Mouse (Mus musculus): Measurements from ENCODE around the gene Kcnma1. TPM values are rescaled to one million over a fixed set of nuclear protein-coding genes. Genes with fewer than 3 reads are reported as not detected.

Gene Kcnma1
- polyA plus RNA-seq, 1 experiment: 75.1 TPM

GRCm38 (mm10) chr14:23583235-23583634 is 431.1 kb downstream of the Kcnma1 start:
- H3K4me3 ChIP-seq (ENCODE audit: insufficient read depth, low read depth, low read length): no peak overlapping the region
- TF ChIP-seq POLR2A (IDR thresholded peaks at IDR 0.05; ENCODE audit: insufficient read depth, low read depth, low read length): no peak
- TF ChIP-seq CTCF (IDR thresholded peaks at IDR 0.05; ENCODE audit: insufficient read depth, low read depth, low read length): no peak
- H3K27ac ChIP-seq (ENCODE audit: insufficient read depth, low read depth, low read length): no peak overlapping the region
- WGBS: 29% methylated on average over 2 of the region's 2 CpGs
- peaks cover 6% of the 10 kb centered on the region for H3K4me1 ChIP-seq (ENCODE audit: control insufficient read depth, insufficient read depth, low read length)

GRCm38 (mm10) chr14:23581282-23581681 is 433.0 kb downstream of the Kcnma1 start:
- Histone ChIP-seq H3K4me1 (ENCODE audit: control insufficient read depth, insufficient read depth, low read length) (peaks cover 2% of the 10 kb centered on the region; the same call in 1 of the 2 replicates), H3K27ac (ENCODE audit: insufficient read depth, low read depth, low read length) (no peak overlapping the region), H3K4me3 (ENCODE audit: insufficient read depth, low read depth, low read length) (no peak overlapping the region)
- WGBS: 66% methylated on average over 3 of the region's 3 CpGs
- no peak for TF ChIP-seq CTCF (IDR thresholded peaks at IDR 0.05; ENCODE audit: insufficient read depth, low read depth, low read length)
- no peak for TF ChIP-seq POLR2A (IDR thresholded peaks at IDR 0.05; ENCODE audit: insufficient read depth, low read depth, low read length)

- 22% methylated on average over 2 of the region's 2 CpGs for WGBS
- H3K27ac ChIP-seq (ENCODE audit: insufficient read depth, low read depth, low read length): no peak overlapping the region
- no peak overlapping the region for H3K4me3 ChIP-seq (ENCODE audit: insufficient read depth, low read depth, low read length)
- no peak for TF ChIP-seq CTCF (IDR thresholded peaks at IDR 0.05; ENCODE audit: insufficient read depth, low read depth, low read length)
- TF ChIP-seq POLR2A (IDR thresholded peaks at IDR 0.05; ENCODE audit: insufficient read depth, low read depth, low read length): no peak
- no peaks in the 10 kb centered on the region for H3K4me1 ChIP-seq (ENCODE audit: control insufficient read depth, insufficient read depth, low read length)
Observed at GRCm38 (mm10) chr14:23575951-23576350, 438.3 kb downstream of the Kcnma1 start.

- Histone ChIP-seq H3K4me1 (ENCODE audit: control insufficient read depth, insufficient read depth, low read length) (no peaks in the 10 kb centered on the region), H3K4me3 (ENCODE audit: insufficient read depth, low read depth, low read length) (no peak overlapping the region), H3K27ac (ENCODE audit: insufficient read depth, low read depth, low read length) (no peak overlapping the region)
- WGBS: 92% methylated on average over 4 of the region's 4 CpGs
- TF ChIP-seq CTCF (IDR thresholded peaks at IDR 0.05; ENCODE audit: insufficient read depth, low read depth, low read length) (no peak), POLR2A (IDR thresholded peaks at IDR 0.05; ENCODE audit: insufficient read depth, low read depth, low read length) (no peak)
Observed at GRCm38 (mm10) chr14:23574136-23574535, 440.2 kb downstream of the Kcnma1 start.

GRCm38 (mm10) chr14:23573385-23573784 is 440.9 kb downstream of the Kcnma1 start:
- WGBS: 35% methylated on average over 3 of the region's 3 CpGs
- Histone ChIP-seq H3K27ac (ENCODE audit: insufficient read depth, low read depth, low read length) (no peak overlapping the region), H3K4me3 (ENCODE audit: insufficient read depth, low read depth, low read length) (no peak overlapping the region), H3K4me1 (ENCODE audit: control insufficient read depth, insufficient read depth, low read length) (no peaks in the 10 kb centered on the region)
- TF ChIP-seq CTCF (IDR thresholded peaks at IDR 0.05; ENCODE audit: insufficient read depth, low read depth, low read length) (no peak), POLR2A (IDR thresholded peaks at IDR 0.05; ENCODE audit: insufficient read depth, low read depth, low read length) (no peak)

- WGBS: 51% methylated on average over 1 of the region's 1 CpGs
- Histone ChIP-seq H3K4me3 (ENCODE audit: insufficient read depth, low read depth, low read length) (no peak overlapping the region), H3K4me1 (ENCODE audit: control insufficient read depth, insufficient read depth, low read length) (no peaks in the 10 kb centered on the region), H3K27ac (ENCODE audit: insufficient read depth, low read depth, low read length) (no peak overlapping the region)
- TF ChIP-seq POLR2A (IDR thresholded peaks at IDR 0.05; ENCODE audit: insufficient read depth, low read depth, low read length) (no peak), CTCF (IDR thresholded peaks at IDR 0.05; ENCODE audit: insufficient read depth, low read depth, low read length) (no peak)
Observed at GRCm38 (mm10) chr14:23572778-23573177, 441.5 kb downstream of the Kcnma1 start.

GRCm38 (mm10) chr14:23570251-23570650 is 444.0 kb downstream of the Kcnma1 start:
- Histone ChIP-seq H3K27ac (ENCODE audit: insufficient read depth, low read depth, low read length) (no peak overlapping the region), H3K4me3 (ENCODE audit: insufficient read depth, low read depth, low read length) (no peak overlapping the region), H3K4me1 (ENCODE audit: control insufficient read depth, insufficient read depth, low read length) (no peaks in the 10 kb centered on the region)
- TF ChIP-seq POLR2A (IDR thresholded peaks at IDR 0.05; ENCODE audit: insufficient read depth, low read depth, low read length) (no peak), CTCF (IDR thresholded peaks at IDR 0.05; ENCODE audit: insufficient read depth, low read depth, low read length) (no peak)
- 92% methylated on average over 1 of the region's 1 CpGs for whole genome bisulfite sequencing

GRCm38 (mm10) chr14:23565931-23566330 is 448.4 kb downstream of the Kcnma1 start:
- WGBS: 67% methylated on average over 3 of the region's 3 CpGs

GRCm38 (mm10) chr14:23564474-23564873 is 449.8 kb downstream of the Kcnma1 start:
- Histone ChIP-seq H3K4me1 (ENCODE audit: control insufficient read depth, insufficient read depth, low read length) (no peaks in the 10 kb centered on the region), H3K4me3 (ENCODE audit: insufficient read depth, low read depth, low read length) (no peak overlapping the region), H3K27ac (ENCODE audit: insufficient read depth, low read depth, low read length) (no peak overlapping the region)
- TF ChIP-seq CTCF (IDR thresholded peaks at IDR 0.05; ENCODE audit: insufficient read depth, low read depth, low read length) (no peak), POLR2A (IDR thresholded peaks at IDR 0.05; ENCODE audit: insufficient read depth, low read depth, low read length) (no peak)
- 34% methylated on average over 7 of the region's 7 CpGs for WGBS

More at GRCm38 (mm10) chr14:23565931-23566330, 448.4 kb downstream of the Kcnma1 start:
- Histone ChIP-seq H3K27ac (ENCODE audit: insufficient read depth, low read depth, low read length) (no peak overlapping the region), H3K4me3 (ENCODE audit: insufficient read depth, low read depth, low read length) (no peak overlapping the region), H3K4me1 (ENCODE audit: control insufficient read depth, insufficient read depth, low read length) (no peaks in the 10 kb centered on the region)
- no peak for TF ChIP-seq POLR2A (IDR thresholded peaks at IDR 0.05; ENCODE audit: insufficient read depth, low read depth, low read length)
- TF ChIP-seq CTCF (IDR thresholded peaks at IDR 0.05; ENCODE audit: insufficient read depth, low read depth, low read length): no peak

GRCm38 (mm10) chr14:23563180-23563579 is 451.1 kb downstream of the Kcnma1 start:
- WGBS: 91% methylated on average over 2 of the region's 2 CpGs
- H3K4me3 ChIP-seq (ENCODE audit: insufficient read depth, low read depth, low read length): no peak overlapping the region
- no peaks in the 10 kb centered on the region for H3K4me1 ChIP-seq (ENCODE audit: control insufficient read depth, insufficient read depth, low read length)
- no peak overlapping the region for H3K27ac ChIP-seq (ENCODE audit: insufficient read depth, low read depth, low read length)
- TF ChIP-seq CTCF (IDR thresholded peaks at IDR 0.05; ENCODE audit: insufficient read depth, low read depth, low read length) (no peak), POLR2A (IDR thresholded peaks at IDR 0.05; ENCODE audit: insufficient read depth, low read depth, low read length) (no peak)

All from olfactory bulb, adult 2 months (tissue).